Mouse (Mus musculus): ENCODE measurements around the gene Spa17. TPM values are rescaled to one million over a fixed set of nuclear protein-coding genes. Genes with fewer than 3 reads are reported as not detected.
A peak's percentile ranks its signal among the peaks of the same experiment; 100 is the strongest.

Spa17 gene
- polyA plus RNA-seq, 1 experiment from 2014 or later, result 2.2 TPM

DNA sequence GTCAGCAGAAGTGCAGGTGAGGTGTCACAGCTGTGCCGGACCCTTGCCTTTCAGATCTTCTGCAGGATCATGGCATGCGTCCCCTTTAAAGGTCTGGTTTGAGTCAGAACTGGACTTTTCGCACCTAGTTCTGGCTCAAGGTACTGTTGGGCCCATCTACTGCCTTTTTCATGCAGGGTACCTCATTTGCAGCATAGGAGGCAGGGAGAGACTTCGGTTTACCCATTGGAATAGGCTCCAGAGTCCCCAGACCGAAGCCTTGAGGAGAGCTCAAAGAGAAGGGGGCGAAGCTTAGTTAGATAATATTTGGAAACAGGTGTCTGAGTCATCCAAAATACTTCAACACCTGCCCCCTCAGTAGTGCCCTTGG is 374 bp upstream of the Spa17 start:
- Histone ChIP-seq H3K4me3 (ENCODE audit: low read depth, low read length) (peak overlapping the region; percentile 62), H3K4me1 (ENCODE audit: insufficient read depth) (peaks cover 13% of the 10 kb centered on the region), H3K9me3 (ENCODE audit: low read length) (no peaks in the 10 kb centered on the region), H3K36me3 (replicated peaks; ENCODE audit: insufficient read depth, low read length) (no peaks in the 10 kb centered on the region), H3K27me3 (ENCODE audit: insufficient read depth, low read length) (no peaks in the 10 kb centered on the region), H3K9ac (replicated peaks) (peak overlapping the region; percentile 59), H3K27ac (ENCODE audit: low read depth) (peak overlapping the region; percentile 63), H3K4me2 (ENCODE audit: low read depth, low read length) (peak overlapping the region; percentile 79)
- ATAC-seq (no peak), DNase-seq (no peak)
- WGBS (ENCODE audit: insufficient replicate concordance), result 20% methylated on average over 6 of the region's 6 CpGs
- TF ChIP-seq EP300 (IDR thresholded peaks at IDR 0.05; ENCODE audit: low read depth) (no peak), CTCF (IDR thresholded peaks at IDR 0.05; ENCODE audit: low read depth) (no peak)

DNA sequence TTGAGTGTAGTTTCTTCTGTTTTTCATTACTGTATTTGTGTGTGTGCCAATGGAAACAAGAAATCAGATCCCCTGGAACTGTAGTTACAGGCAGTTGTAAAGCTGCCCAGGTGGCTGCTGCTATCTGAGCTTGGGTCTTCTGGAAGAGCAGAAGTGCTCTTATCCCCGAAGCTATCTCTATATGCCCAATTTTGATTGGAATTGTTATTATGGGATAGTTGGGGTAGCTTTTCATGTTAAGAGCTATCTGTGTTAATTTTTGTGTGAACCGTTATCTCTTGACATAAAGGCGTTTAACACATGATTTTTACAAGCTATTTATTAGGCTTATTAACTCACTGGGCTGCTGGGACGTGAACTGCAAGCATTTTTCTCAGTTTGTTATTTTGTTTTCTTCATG is 4.0 kb downstream of the Spa17 start:
- no peak overlapping the region for H3K4me2 ChIP-seq (ENCODE audit: low read depth, low read length)
- H3K9ac ChIP-seq (replicated peaks), result no peak overlapping the region
- no peaks in the 10 kb centered on the region for H3K27me3 ChIP-seq (ENCODE audit: insufficient read depth, low read length)
- H3K9me3 ChIP-seq (ENCODE audit: low read length), result no peaks in the 10 kb centered on the region
- H3K27ac ChIP-seq (ENCODE audit: low read depth), result no peak overlapping the region
- H3K4me3 ChIP-seq (ENCODE audit: low read depth, low read length), result no peak overlapping the region
- DNase-seq, result no peak
- TF ChIP-seq EP300 (IDR thresholded peaks at IDR 0.05; ENCODE audit: low read depth) (no peak), CTCF (IDR thresholded peaks at IDR 0.05; ENCODE audit: low read depth) (no peak)
- no peak for ATAC-seq
- 63% methylated on average over 4 of the region's 4 CpGs for WGBS (ENCODE audit: insufficient replicate concordance)
- H3K36me3 ChIP-seq (replicated peaks; ENCODE audit: insufficient read depth, low read length), result no peaks in the 10 kb centered on the region
- H3K4me1 ChIP-seq (ENCODE audit: insufficient read depth), result peaks cover 13% of the 10 kb centered on the region

DNA sequence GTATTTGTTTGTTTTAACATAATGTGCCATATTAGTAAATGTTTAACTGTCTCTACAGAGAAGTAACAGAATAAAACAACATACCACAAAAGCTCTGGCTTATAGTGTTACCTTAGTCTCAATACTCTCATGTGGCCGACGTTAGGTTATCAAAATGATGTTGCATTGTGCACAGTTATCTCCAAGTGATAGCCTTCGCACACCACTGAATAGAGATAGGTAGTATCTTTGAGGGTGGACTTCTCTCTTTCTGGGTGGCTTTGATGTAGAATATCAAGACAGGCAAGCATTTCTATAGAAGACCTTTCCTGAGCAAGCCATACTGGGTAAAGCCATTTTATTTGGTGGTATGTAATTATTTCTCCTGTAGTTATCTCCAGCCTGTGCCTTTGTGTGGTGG is 8.4 kb downstream of the Spa17 start:
- H3K4me3 ChIP-seq (ENCODE audit: low read depth, low read length), result no peak overlapping the region
- ATAC-seq (no peak), DNase-seq (no peak)
- H3K27me3 ChIP-seq (ENCODE audit: insufficient read depth, low read length), result no peaks in the 10 kb centered on the region
- whole genome bisulfite sequencing (ENCODE audit: insufficient replicate concordance), result 60% methylated on average over 3 of the region's 3 CpGs
- no peak overlapping the region for H3K4me2 ChIP-seq (ENCODE audit: low read depth, low read length)
- no peaks in the 10 kb centered on the region for H3K9me3 ChIP-seq (ENCODE audit: low read length)
- H3K36me3 ChIP-seq (replicated peaks; ENCODE audit: insufficient read depth, low read length), result no peaks in the 10 kb centered on the region
- TF ChIP-seq EP300 (IDR thresholded peaks at IDR 0.05; ENCODE audit: low read depth) (no peak), CTCF (IDR thresholded peaks at IDR 0.05; ENCODE audit: low read depth) (no peak)
- H3K27ac ChIP-seq (ENCODE audit: low read depth), result no peak overlapping the region
- H3K9ac ChIP-seq (replicated peaks), result no peak overlapping the region
- H3K4me1 ChIP-seq (ENCODE audit: insufficient read depth), result peaks cover 5% of the 10 kb centered on the region; the same call in 1 of the 2 replicates

DNA sequence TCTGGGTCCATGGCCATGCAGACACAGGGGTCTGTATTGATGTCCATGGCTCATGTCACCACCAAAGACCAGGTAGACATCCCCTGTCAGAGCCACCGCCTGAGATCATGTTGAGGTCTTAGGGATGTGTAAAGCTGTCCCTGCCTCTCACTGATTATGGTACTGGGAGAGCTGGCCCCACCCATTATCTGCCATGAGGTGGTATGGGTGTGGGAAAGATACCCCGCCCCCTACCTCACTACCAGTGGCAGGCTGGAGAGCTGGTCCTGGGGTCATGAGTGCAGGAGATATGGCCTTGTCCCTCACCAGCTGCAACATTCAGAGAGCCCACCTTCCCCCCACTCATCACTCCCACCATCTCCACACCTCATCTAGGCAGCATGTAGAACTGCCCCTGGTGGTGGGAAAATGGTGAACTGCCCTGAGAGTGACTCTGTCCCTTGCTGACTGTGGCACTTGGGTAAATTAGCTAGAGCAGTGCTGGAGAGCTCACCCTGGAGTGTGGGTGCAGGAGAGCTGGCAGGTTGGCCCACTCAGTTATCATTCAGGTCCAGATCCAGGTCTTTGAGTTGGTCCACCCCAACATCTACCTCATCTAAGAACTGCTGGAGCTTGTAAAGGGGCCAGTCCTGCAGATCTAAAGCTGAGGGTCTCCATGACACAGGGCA is 12.8 kb downstream of the Spa17 start:
- H3K4me2 ChIP-seq (ENCODE audit: low read depth, low read length), result no peak overlapping the region
- no peak overlapping the region for H3K9ac ChIP-seq (replicated peaks)
- peak; percentile 19 for DNase-seq

DNA sequence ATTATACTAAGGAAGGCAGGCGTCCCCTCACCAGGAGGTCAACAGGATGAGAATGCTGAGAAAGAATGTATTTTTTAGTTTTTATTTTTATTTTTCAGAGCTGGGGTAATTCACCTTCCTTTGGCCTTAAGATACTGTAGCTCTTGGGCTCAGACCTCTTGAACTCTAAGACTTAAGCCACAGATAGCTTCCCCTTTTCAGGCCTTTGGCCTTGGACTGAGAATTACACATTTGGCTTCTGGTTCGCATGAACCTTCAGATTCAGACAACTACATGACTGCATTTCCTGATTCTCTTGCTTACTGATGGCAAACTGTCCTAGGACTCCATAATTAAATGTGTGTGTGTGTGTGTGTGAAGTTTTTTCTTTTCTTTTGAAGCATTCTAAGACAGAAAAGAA is 14.9 kb downstream of the Spa17 start:
- ATAC-seq, result no peak
- DNase-seq, result no peak
- Histone ChIP-seq H3K4me1 (ENCODE audit: insufficient read depth) (peaks cover 5% of the 10 kb centered on the region; the same call in 1 of the 2 replicates), H3K9me3 (ENCODE audit: low read length) (no peaks in the 10 kb centered on the region), H3K27me3 (ENCODE audit: insufficient read depth, low read length) (no peaks in the 10 kb centered on the region), H3K9ac (replicated peaks) (no peak overlapping the region), H3K36me3 (replicated peaks; ENCODE audit: insufficient read depth, low read length) (no peaks in the 10 kb centered on the region), H3K4me2 (ENCODE audit: low read depth, low read length) (no peak overlapping the region), H3K4me3 (ENCODE audit: low read depth, low read length) (no peak overlapping the region), H3K27ac (ENCODE audit: low read depth) (no peak overlapping the region)
- 73% methylated on average over 2 of the region's 2 CpGs for WGBS (ENCODE audit: insufficient replicate concordance)
- no peak for TF ChIP-seq EP300 (IDR thresholded peaks at IDR 0.05; ENCODE audit: low read depth)
- TF ChIP-seq CTCF (IDR thresholded peaks at IDR 0.05; ENCODE audit: low read depth), result no peak

More for the DNA sequence above, 12.8 kb downstream of the Spa17 start:
- ATAC-seq, result peak; percentile 71
- Histone ChIP-seq H3K27ac (ENCODE audit: low read depth) (no peak overlapping the region), H3K36me3 (replicated peaks; ENCODE audit: insufficient read depth, low read length) (no peaks in the 10 kb centered on the region), H3K27me3 (ENCODE audit: insufficient read depth, low read length) (no peaks in the 10 kb centered on the region), H3K9me3 (ENCODE audit: low read length) (no peaks in the 10 kb centered on the region), H3K4me3 (ENCODE audit: low read depth, low read length) (no peak overlapping the region), H3K4me1 (ENCODE audit: insufficient read depth) (peaks cover 5% of the 10 kb centered on the region; the same call in 1 of the 2 replicates)
- TF ChIP-seq CTCF (IDR thresholded peaks at IDR 0.05; ENCODE audit: low read depth) (no peak), EP300 (IDR thresholded peaks at IDR 0.05; ENCODE audit: low read depth) (no peak)
- WGBS (ENCODE audit: insufficient replicate concordance), result 71% methylated on average over 2 of the region's 2 CpGs

DNA sequence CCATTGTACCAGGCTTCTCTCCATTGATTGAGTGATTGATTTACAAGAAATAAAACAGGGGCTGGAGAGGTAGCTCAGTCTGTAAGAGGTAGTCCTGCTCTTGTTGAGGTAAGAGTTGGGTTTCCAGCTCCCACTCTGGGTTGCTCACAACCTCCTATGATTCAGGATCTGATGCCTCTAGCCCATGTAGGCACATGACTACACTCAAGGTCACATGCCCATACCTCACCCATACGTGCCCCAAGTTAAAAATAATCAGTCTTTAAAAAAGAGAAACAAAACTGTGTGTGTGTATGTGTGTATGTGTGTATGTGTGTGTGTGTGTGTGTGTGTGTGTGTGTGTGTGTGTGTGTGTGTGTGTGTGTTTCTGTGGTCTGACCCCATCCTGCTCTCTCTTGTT is 18.0 kb downstream of the Spa17 start:
- Histone ChIP-seq H3K27ac (ENCODE audit: low read depth) (no peak overlapping the region), H3K27me3 (ENCODE audit: insufficient read depth, low read length) (no peaks in the 10 kb centered on the region), H3K9me3 (ENCODE audit: low read length) (no peaks in the 10 kb centered on the region), H3K4me2 (ENCODE audit: low read depth, low read length) (no peak overlapping the region), H3K4me3 (ENCODE audit: low read depth, low read length) (no peak overlapping the region), H3K36me3 (replicated peaks; ENCODE audit: insufficient read depth, low read length) (no peaks in the 10 kb centered on the region), H3K9ac (replicated peaks) (no peak overlapping the region), H3K4me1 (ENCODE audit: insufficient read depth) (peaks cover 2% of the 10 kb centered on the region; the same call in 1 of the 2 replicates)
- TF ChIP-seq EP300 (IDR thresholded peaks at IDR 0.05; ENCODE audit: low read depth) (no peak), CTCF (IDR thresholded peaks at IDR 0.05; ENCODE audit: low read depth) (no peak)
- no peak for DNase-seq
- 55% methylated on average over 1 of the region's 1 CpGs for WGBS (ENCODE audit: insufficient replicate concordance)
- no peak for ATAC-seq
